Mouse (Mus musculus) right cerebral cortex, postnatal 14 days (tissue): Measurements from ENCODE around the gene Asb7.

ENCODE experiments used
- DNase-seq: peaks from one replicate; pipeline ENCODE4 v3.0.0; 2022

Gene Asb7

DNA sequence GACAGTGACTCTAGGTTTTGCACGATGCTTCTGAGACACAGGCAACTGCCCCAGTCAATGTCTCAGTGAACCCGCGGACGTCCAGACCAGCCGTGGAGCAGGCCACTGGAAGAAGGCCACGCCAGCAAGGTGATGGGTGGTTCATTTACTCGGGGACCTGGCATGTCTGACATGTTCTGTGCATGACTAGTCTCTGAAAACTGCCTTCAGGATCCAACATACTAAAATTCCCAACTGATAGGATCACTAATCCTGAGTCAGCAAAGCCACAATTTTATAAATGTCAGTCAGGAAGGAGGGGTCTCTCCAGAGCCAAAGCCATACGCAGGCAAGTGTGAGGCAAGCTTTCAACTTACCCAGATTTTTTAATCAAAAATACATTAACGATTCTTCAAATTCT lies 35.8 kb downstream of the Asb7 start:
- no peak for DNase-seq

GRCm38 (mm10) chr7:66652216-66652615 lies 37.2 kb downstream of the Asb7 start:
- DNase-seq = no peak

- no peak for DNase-seq
Measured at GRCm38 (mm10) chr7:66650883-66651282, 38.5 kb downstream of the Asb7 start.

DNA sequence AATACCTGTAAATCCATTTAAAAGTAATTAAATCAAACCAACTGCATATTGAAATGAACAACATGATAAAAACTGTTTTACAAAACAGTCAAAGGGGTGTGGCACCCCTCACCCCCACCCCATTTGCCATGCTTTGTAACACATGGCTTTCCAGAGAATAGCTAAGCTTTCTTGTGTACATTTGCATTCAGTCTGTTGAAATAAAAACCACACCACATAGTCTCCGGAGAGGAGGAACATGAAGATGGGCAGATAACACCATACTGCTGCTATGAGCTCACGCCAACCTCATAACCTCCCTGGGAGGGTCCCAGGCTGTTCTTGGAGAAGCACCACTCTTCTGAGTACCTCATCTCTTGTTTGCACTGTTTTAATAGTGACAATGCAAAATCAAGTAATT lies 40.2 kb downstream of the Asb7 start:
- DNase-seq = no peak

DNA sequence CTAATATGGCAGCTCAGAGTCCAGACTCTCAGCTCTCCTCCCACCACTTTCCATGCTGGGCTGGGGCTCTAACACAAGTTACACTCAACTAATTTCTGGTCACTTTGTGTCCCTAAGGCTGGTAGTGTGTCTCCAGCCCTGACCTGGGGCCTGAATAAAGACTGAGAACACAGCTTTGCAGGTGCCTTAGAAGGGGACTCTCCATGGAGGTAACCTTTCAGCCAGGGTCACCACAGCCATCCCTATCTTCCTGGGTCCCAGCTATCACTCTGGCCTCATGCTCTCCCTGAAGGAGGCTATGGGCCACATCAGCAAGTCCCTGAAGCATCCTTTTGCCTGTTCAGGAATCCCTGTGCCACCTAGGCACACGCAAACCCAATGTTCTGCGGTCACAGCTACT lies 43.7 kb downstream of the Asb7 start:
- DNase-seq = no peak

DNA sequence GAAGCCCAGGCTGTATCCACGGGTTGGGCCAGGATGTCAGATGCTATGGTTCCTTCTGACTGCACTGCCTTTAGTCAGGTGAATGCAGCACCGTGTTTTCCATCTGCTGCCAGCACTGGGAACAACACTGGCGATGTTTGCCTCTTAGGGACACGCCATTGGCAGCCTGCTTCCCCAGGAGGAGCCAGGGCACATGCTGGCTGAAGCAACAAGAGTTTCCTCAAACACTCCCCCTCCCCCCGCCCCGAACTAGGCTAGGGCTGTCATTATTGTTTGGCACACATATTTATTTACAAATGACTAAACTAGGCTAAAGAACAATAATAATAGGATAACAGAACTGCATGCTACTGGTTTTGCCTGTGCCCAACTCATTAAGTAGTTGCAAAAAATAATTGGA lies 56.0 kb downstream of the Asb7 start:
- DNase-seq = no peak

DNA sequence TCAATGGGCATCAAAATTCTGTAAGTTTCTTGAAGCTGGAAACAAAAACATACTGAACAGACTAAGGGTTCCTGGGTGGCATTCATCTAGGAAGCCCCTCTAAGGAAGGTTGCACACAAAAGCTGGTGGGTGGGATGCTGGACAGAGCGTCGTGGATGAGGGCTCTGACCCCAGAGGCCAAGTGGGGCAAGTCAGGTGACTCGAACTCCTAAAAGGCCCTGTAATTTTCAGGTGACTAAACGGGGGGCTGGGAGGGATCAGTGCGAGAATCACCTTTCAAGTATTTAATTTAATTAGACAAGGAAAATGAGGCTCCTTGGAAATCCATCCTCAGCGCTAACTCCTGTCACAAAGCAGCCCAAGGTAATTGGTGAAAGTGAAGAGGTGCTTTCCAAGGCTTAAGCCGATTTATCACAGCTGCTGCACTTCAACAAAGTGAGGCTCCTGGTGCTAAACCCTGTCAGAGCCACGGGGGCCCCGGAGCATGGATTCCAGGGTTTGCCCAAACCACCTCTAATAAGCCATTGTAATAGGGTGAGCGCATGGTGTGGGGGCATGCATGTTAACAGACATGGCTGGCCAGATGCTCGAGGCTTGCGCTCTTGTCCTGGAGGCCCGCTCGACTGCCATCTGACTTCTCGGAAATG lies 59.1 kb downstream of the Asb7 start:
- DNase-seq = no peak

DNA sequence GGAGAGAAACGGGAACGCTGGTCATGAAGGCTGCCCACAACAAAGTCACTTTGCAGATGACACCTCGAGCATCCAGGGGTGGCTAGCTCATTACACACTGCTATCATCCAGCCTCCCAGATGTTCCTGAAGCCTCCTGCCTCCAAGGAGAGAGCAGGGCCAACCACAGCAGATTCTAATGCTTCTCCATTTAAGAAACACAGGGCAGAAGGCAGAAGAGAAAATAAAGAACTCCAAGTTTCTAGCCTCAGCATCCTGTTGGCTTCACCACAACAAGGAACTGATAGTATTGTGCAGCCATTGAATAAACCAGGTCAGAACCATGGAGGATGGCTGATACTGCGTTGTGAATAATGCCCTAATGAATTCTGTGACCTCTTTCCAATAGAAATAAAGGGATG lies 60.0 kb downstream of the Asb7 start:
- DNase-seq = no peak

- no peak for DNase-seq
Measured at GRCm38 (mm10) chr7:66623436-66623835, 66.0 kb downstream of the Asb7 start.

DNA sequence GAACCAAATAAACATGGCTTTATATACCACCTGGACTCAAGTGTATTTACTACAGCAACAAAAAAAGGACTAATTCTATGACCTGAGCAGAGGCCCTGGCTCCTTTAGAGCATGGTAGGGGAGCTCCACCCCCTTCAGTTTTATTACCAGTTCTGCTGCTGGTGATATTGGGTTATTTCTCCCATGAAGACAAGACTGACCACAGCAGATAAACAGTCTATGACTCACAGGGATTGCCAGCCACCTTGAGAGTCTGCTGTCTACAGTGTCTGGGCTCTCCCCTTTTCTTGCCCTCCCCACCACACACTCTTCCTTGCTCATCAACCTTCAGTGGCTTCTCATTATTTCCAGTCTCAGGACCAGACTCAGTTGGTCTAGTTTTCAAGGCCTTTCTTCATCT lies 87.5 kb downstream of the Asb7 start:
- no peak for DNase-seq

GRCm38 (mm10) chr7:66600622-66601610 lies 88.5 kb downstream of the Asb7 start:
- no peak for DNase-seq

GRCm38 (mm10) chr7:66600126-66600525 lies 89.3 kb downstream of the Asb7 start:
- no peak for DNase-seq

DNA sequence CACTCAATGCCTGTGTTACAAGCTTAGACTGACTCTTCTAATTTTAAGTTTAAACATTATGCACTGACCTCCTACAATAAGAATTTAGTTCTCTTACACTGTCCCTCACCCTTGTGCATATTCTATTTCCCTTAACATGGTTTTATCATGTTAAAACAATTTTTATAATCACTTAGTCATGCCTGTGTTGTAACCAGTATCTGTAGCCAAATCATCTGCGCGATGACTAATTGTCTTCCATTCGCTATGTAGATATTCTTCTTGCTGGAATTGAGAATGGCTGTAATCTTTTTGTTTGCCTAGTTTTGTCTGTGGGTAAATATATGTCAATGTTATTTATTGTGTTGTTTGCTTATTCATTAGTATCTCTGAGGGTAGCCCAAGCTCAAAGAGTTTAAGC lies 91.5 kb downstream of the Asb7 start:
- DNase-seq = no peak
